Mouse (Mus musculus) layer of hippocampus, adult 9-10 months (tissue): Measurements from ENCODE around the gene Abr.

Experiments
- DNase-seq: peaks from one replicate; pipeline ENCODE4 v3.0.0; 2022; ENCODE audit warnings: low spot score

Abr gene

DNA sequence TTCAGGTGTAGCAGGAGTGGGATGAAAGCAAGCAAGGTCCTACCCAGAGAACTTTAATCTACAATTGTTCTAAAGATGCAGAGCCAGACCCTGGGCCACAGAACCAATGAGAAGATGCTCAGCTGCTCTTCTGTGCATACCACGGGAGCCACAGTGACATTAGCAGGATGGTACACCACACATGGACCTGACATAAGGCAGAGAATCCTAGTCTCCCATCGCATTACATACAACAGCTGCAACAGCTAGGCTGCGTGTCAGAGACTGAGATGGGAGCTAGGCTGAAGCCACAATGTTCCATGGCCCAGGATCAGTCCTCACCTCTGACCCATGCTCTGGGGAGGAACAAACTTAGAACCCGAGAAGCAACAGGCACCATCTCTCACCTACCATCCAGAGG is 104.0 kb downstream of the Abr start:
- DNase-seq = no peak

GRCm38 (mm10) chr11:76516951-76517350 is 105.2 kb downstream of the Abr start:
- no peak for DNase-seq

DNA sequence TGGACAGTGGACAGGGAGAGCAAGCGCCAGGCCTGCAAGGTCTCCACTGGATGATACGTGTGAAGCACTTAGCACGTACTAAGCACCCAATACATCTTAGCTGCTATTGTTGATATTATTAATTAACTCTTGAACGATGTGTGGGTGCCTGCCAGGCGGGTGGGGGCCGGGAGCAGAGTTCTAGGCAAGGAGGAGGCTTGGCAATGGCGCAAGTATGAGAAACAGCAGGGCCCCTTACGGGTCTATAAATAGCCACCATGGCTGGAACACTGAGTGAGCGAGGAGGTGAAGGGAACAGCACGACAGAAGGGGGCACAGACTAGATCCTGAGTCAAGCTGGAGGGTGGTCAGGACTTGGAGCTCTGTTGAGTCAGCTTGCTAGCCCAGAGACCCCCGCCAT is 107.0 kb downstream of the Abr start:
- DNase-seq = no peak

GRCm38 (mm10) chr11:76510977-76511376 is 111.1 kb downstream of the Abr start:
- no peak for DNase-seq

DNA sequence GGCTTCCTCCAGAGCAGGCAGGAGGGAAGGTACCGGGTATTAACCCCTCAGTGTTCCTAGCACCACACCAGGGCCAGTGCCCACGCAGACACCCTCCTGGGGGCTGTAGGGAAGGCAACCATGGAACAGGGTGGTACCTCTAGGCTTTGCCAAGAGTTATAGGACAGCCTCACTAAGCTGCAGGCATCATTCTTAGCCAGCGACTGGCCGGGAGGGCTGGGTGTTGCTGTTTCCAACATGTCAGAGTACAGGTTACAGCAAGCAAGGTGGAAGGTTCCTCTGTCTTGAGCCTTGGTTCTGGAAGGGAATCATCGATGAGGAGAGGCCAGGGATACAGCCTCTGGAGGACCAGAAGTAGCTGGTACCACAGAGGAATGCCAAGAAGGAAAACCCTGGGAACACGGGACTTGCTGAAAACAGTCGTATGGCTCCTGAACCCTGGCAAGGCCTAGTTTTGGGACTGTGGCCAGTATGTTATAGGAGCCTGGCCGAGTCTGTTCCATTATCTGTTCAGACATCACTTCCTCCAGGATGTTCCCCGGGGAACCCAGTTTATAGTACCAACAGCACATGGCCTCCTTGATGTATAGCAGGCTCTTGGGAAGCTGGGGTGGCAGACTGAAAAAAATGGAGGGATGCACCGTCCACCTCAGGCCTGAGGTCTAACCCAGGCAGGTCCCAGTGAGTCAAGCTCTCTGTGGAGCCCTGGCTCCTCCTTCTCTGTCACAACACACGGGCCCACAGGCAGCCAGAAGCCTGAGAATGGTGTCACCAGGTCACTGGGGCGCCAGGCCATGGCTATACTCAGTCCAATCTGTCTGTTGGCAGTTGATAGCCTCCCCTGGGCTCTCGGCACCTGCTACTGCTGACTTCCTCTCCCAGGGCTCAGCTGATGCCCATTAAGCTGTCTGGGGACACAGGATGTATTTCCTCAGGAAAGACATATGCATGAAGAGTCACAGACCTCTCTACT is 112.1 kb downstream of the Abr start:
- no peak for DNase-seq

- no peak for DNase-seq
Observed at GRCm38 (mm10) chr11:76508831-76509595, 113.1 kb downstream of the Abr start.

- no peak for DNase-seq
Observed at GRCm38 (mm10) chr11:76508125-76508524, 114.0 kb downstream of the Abr start.

- no peak for DNase-seq
Observed at GRCm38 (mm10) chr11:76507302-76508124, 114.6 kb downstream of the Abr start.

- no peak for DNase-seq
Observed at GRCm38 (mm10) chr11:76506514-76507228, 115.4 kb downstream of the Abr start.

DNA sequence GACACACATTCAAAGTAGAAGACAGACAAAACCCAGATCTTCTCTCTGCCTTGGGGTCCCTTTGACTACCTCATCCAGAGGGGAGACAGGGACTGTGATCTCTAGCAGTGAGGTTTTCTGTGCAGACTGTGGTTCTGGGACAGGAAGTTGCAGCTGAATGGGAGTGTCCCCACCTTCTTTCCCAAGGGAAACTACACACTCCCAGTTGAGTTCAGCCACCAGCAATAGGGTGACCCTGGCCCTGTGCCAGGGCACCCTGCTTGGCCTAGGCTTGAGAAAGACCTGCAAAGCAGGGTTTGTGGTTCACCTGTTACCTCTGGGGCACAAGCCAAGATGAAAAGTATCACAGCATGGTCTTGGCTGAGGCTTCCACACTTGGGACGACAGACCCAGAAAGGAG is 117.0 kb downstream of the Abr start:
- DNase-seq = no peak

DNA sequence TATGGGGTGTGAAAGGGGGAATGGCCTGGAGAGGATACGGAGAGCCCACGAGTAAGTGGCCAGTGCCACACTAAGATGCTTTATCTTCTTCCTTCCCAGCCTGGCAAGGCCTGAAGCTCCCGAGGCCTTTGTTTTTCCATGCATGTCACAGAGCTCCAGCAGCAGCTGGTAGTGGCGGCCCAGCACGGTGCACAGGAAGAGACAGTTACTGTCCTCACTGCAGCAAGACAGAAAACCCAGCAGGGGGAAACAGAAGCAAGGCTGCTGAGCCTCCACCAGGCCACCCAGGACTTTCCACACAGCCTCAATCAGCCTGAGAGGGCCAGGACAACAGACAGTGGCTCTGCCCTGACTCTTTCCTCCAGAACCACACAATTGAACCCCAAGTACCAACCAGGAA is 118.1 kb downstream of the Abr start:
- DNase-seq = no peak

DNA sequence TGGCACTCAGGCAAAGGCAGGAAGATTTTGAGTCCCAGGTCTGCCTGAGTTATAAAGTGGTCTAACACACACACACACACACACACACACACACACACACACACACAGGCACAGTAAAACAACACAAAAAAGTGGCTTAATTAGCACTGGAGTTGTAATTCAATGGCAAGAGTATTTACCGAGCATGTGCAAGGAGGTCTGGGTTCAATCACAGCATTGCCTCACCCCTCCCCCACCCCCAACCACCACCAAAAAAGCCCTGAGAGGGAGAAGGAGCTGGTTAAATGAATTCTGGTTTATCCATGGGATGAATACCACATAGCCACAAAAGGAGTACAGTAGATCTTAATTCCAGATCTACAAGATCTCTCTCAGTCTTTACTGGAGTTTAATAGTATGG is 122.1 kb downstream of the Abr start:
- DNase-seq = no peak

DNA sequence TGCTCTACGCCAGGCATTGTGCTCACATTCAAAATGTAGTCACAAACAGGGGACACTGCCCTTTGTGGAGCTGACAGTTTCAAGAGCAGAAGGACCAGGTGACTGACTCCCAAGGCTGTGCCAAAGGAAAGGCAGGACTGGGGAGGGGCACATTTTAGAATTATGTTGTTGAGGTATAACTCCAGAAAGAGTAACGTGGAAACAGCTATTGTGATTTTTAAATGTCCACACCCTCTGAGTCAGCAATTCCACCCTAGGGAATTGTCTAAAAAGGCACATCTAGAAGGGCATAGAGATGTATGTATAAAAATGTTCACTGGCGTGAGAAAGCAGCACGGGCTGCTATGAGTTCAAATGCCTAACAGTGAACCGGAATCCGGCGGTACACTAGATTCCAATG is 122.5 kb downstream of the Abr start:
- no peak for DNase-seq

GRCm38 (mm10) chr11:76497769-76498152 is 124.4 kb downstream of the Abr start:
- DNase-seq = no peak

DNA sequence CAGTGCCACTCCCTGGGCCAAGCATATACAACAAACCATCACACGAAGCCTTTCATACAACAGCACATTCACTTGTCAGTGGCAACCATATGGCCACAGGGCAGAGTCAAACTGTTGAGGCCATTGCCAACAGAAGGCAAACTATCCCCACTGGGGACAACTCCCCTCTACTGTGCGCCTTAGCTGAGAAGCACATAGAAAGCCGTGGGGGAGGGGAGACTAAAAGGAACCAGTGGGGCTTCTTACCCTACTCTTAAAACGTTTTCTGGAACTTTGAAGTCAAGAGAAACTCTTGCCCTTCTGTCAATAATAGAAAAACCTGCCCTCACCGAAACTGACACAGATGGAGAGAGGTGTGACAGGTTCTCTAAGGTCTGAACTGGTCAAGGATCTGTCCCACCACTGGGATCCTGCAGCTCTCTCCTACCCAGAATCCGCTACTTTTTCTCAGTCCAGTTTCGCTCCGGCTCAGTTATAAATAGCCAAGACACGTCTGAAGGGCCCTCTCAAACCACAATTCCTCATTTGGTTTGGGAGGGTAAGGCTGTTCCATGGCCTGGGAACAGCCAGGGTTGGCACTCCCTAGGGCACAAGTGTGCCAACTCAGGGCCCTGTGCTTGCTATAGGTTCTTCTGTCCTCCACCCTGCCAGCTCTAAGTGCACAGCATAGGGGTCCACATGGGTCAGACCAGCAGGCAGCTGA is 124.9 kb downstream of the Abr start:
- no peak for DNase-seq

GRCm38 (mm10) chr11:76496086-76496771 is 125.9 kb downstream of the Abr start:
- no peak for DNase-seq

GRCm38 (mm10) chr11:76495127-76496028 is 126.7 kb downstream of the Abr start:
- no peak for DNase-seq

DNA sequence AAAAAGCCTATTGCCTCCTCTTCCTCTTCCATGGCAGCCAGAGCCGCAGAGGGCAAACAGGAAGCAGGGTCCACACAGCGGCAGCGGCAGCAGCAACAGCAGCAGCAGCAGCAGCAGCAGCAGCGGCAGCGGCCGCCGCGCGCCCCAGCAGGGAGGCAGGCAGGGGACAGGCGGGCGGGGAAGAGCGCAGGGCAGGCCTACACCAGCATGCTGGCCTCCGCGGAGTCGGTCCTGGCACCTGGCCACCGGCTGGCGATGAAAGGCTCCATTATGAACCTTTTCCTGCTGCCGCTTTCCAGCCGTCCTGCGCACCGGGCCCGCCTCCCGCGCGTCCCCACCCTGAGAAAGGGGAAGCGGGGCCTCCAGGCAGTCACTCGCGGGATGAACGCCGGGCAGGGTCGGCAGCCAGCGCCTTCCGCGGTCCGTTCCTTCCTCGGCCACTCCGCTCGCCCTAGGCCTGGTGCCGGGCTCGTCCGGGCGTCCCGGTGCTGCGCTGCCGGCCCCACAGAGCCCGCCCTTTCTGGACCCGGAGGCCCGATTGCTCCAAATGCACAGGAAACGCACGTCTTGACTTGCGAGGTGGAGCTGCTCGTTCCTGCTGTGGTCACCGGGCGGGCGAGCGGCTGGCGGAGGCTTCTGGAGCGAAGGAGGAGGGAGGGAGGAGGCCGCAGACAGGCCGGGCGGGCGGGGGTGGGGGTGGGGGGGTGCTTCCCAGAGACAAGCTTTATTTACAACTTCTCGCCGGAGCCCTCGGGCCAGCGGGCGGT is 127.6 kb downstream of the Abr start:
- DNase-seq = no peak
